24 mouse cellular contexts compared by ENCODE assay signal in the genomic region with DNA sequence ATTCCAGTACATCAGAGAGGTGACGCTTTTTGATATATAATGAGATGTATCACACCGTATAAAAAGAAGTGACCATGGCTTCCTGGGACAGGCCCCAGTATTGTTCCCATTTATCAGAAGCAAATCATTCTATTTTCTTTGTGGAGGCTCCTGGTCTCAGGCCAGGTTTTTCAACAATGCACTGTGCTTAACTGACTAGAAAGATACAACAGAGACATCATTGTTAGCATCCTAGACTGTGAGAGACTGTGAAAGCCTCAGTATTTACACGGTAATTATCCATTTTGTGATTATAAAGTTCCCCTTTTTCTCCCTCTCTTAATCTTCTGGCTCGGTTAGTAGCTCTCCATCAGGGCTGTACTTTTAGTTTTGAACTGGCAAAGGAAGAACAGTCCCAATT.
DNase-seq lines count a peak whose midpoint lies in the region; ATAC-seq and TF ChIP-seq lines count a peak whose summit lies in the region.
"Had no signal": no experiment of that assay in that cellular context is flagged by ENCODE, and none has a peak within 500 bp of the region (broad histone marks: within the 10 kb centered on the region; RNA-seq: fewer than 3 reads in every experiment).

No protein-coding gene starts in this region.

- no peak overlapping the region for H3K9ac ChIP-seq in forebrain, embryonic 12.5 days
- no peak overlapping the region for H3K9ac ChIP-seq in forebrain, embryonic 11.5 days (ENCODE audit: low read length)
- H3K9ac ChIP-seq in midbrain, embryonic 11.5 days (ENCODE audit: low read length) = no peak overlapping the region
- no peak overlapping the region for H3K9ac ChIP-seq in midbrain, postnatal 0 days (replicated peaks; ENCODE audit: low read length, poor library complexity, severe bottlenecking)
- H3K9ac ChIP-seq: embryonic facial prominence, embryonic 13.5 days; kidney, embryonic 15.5 days; liver, embryonic 13.5 days had no signal

- no peaks in the 10 kb centered on the region for H3K27me3 ChIP-seq in forebrain, embryonic 12.5 days
- H3K27me3 ChIP-seq in forebrain, embryonic 11.5 days (ENCODE audit: control insufficient read depth, insufficient read depth, low read length) = no peaks in the 10 kb centered on the region
- H3K27me3 ChIP-seq in midbrain, embryonic 11.5 days (ENCODE audit: control insufficient read depth, insufficient read depth, low read length) = no peaks in the 10 kb centered on the region
- no peaks in the 10 kb centered on the region for H3K27me3 ChIP-seq in midbrain, embryonic 10.5 days (ENCODE audit: low read depth, poor library complexity, severe bottlenecking)
- H3K27me3 ChIP-seq in midbrain, postnatal 0 days (ENCODE audit: insufficient read depth, low read length) = no peaks in the 10 kb centered on the region
- H3K27me3 ChIP-seq: embryonic facial prominence, embryonic 13.5 days; liver, embryonic 13.5 days had no signal

- H3K4me3 ChIP-seq in forebrain, embryonic 12.5 days (replicated peaks) = no peak overlapping the region
- H3K4me3 ChIP-seq in forebrain, embryonic 11.5 days (ENCODE audit: low read depth, low read length) = no peak overlapping the region
- H3K4me3 ChIP-seq in midbrain, embryonic 11.5 days (ENCODE audit: low read depth, low read length) = no peak overlapping the region
- no peak overlapping the region for H3K4me3 ChIP-seq in midbrain, embryonic 10.5 days
- H3K4me3 ChIP-seq in midbrain, postnatal 0 days (ENCODE audit: low read depth, low read length) = no peak overlapping the region
- H3K4me3 ChIP-seq: embryonic facial prominence, embryonic 13.5 days; erythroblast, embryonic 14.5 days; gastrocnemius, adult 2 months; kidney, embryonic 15.5 days; liver, embryonic 13.5 days had no signal

- no peaks in the 10 kb centered on the region for H3K9me3 ChIP-seq in forebrain, embryonic 12.5 days
- H3K9me3 ChIP-seq in forebrain, embryonic 11.5 days (ENCODE audit: control insufficient read depth, low read length) = no peaks in the 10 kb centered on the region
- H3K9me3 ChIP-seq in midbrain, embryonic 11.5 days (ENCODE audit: control insufficient read depth, low read length) = no peaks in the 10 kb centered on the region
- H3K9me3 ChIP-seq in midbrain, embryonic 10.5 days (replicated peaks) = no peaks in the 10 kb centered on the region
- no peaks in the 10 kb centered on the region for H3K9me3 ChIP-seq in midbrain, postnatal 0 days (ENCODE audit: low read length)
- H3K9me3 ChIP-seq: embryonic facial prominence, embryonic 13.5 days; kidney, embryonic 15.5 days; liver, embryonic 13.5 days had no signal

- no peak overlapping the region for H3K4me2 ChIP-seq in forebrain, embryonic 12.5 days
- no peak overlapping the region for H3K4me2 ChIP-seq in forebrain, embryonic 11.5 days (ENCODE audit: low read depth, low read length, severe bottlenecking)
- H3K4me2 ChIP-seq in midbrain, embryonic 11.5 days = no peak overlapping the region
- H3K4me2 ChIP-seq in midbrain, postnatal 0 days (ENCODE audit: low read depth, low read length, poor library complexity, severe bottlenecking) = no peak overlapping the region
- H3K4me2 ChIP-seq: embryonic facial prominence, embryonic 13.5 days; kidney, embryonic 15.5 days; liver, embryonic 13.5 days had no signal

- 37% methylated on average over 4 of the region's 4 CpGs for WGBS in forebrain, embryonic 12.5 days
- 41% methylated on average over 4 of the region's 4 CpGs for WGBS in forebrain, embryonic 11.5 days
- WGBS in midbrain, embryonic 11.5 days = 37% methylated on average over 4 of the region's 4 CpGs
- 55% methylated on average over 4 of the region's 4 CpGs for WGBS in midbrain, embryonic 10.5 days
- WGBS in midbrain, postnatal 0 days = 36% methylated on average over 4 of the region's 4 CpGs

- peak; percentile 30; the same call in 1 of the 2 replicates for ATAC-seq in forebrain, embryonic 12.5 days (ENCODE audit: low FRiP score)
- ATAC-seq in forebrain, embryonic 11.5 days (replicated peaks; ENCODE audit: low FRiP score) = no peak
- ATAC-seq in midbrain, embryonic 11.5 days (ENCODE audit: low FRiP score) = peak; percentile 50; the same call in 1 of the 2 replicates
- no peak for ATAC-seq in midbrain, postnatal 0 days (ENCODE audit: low FRiP score)
- ATAC-seq: hindbrain, embryonic 16.5 days; intestine, postnatal 0 days had no signal

- no peak for TF ChIP-seq CTCF in midbrain, postnatal 0 days (IDR thresholded peaks at IDR 0.05)

- no peak overlapping the region for H3K27ac ChIP-seq in forebrain, embryonic 12.5 days
- no peak overlapping the region for H3K27ac ChIP-seq in forebrain, embryonic 11.5 days (ENCODE audit: low read depth, low read length)
- no peak overlapping the region for H3K27ac ChIP-seq in midbrain, embryonic 11.5 days (ENCODE audit: low read depth, low read length)
- H3K27ac ChIP-seq in midbrain, embryonic 10.5 days (replicated peaks) = no peak overlapping the region
- no peak overlapping the region for H3K27ac ChIP-seq in midbrain, postnatal 0 days (ENCODE audit: low read depth, low read length)
- H3K27ac ChIP-seq: embryonic facial prominence, embryonic 13.5 days; gastrocnemius, adult 2 months; kidney, embryonic 15.5 days; liver, embryonic 13.5 days; stomach, postnatal 0 days had no signal

- H3K4me1 ChIP-seq in forebrain, embryonic 12.5 days = no peaks in the 10 kb centered on the region
- no peaks in the 10 kb centered on the region for H3K4me1 ChIP-seq in forebrain, embryonic 11.5 days (replicated peaks; ENCODE audit: control insufficient read depth, insufficient read depth, low read length)
- H3K4me1 ChIP-seq in midbrain, embryonic 11.5 days (ENCODE audit: control insufficient read depth, insufficient read depth, low read length) = no peaks in the 10 kb centered on the region
- H3K4me1 ChIP-seq in midbrain, embryonic 10.5 days = no peaks in the 10 kb centered on the region
- H3K4me1 ChIP-seq in midbrain, postnatal 0 days (ENCODE audit: insufficient read depth, low read length) = no peaks in the 10 kb centered on the region
- H3K4me1 ChIP-seq: embryonic facial prominence, embryonic 13.5 days; kidney, embryonic 15.5 days; liver, embryonic 13.5 days had no signal

- DNase-seq in forebrain, embryonic 11.5 days (ENCODE audit: low spot score) = no peak
- no peak for DNase-seq in midbrain, embryonic 11.5 days (ENCODE audit: low spot score, missing footprints)
- no peak for DNase-seq in midbrain, embryonic 10.5 days (ENCODE audit: low spot score)
- DNase-seq in mesoderm, embryonic 11.5 days (ENCODE audit: low read depth, low spot score) = peak; percentile 2
- peak; percentile 2 for DNase-seq in midbrain, postnatal 0 days (ENCODE audit: low spot score)
- DNase-seq in MN1 (ENCODE audit: low spot score) = no peak
- no peak for DNase-seq in cerebellum, adult 11-12 months
- DNase-seq: adrenal gland, postnatal 36 days; cerebellum, adult 18-20 months; cerebellum, postnatal 14 days; gastrocnemius, adult 2 months; kidney, postnatal 36 days; layer of hippocampus, adult 9-11 months; liver, embryonic 13.5 days; lung, adult 2 months; lung, postnatal 14 days; right cerebral cortex, postnatal 14 days had no signal

- no peaks in the 10 kb centered on the region for H3K36me3 ChIP-seq in forebrain, embryonic 12.5 days (replicated peaks)
- no peaks in the 10 kb centered on the region for H3K36me3 ChIP-seq in forebrain, embryonic 11.5 days (ENCODE audit: control insufficient read depth, insufficient read depth, low read length)
- no peaks in the 10 kb centered on the region for H3K36me3 ChIP-seq in midbrain, embryonic 11.5 days (ENCODE audit: control insufficient read depth, insufficient read depth, low read length)
- no peaks in the 10 kb centered on the region for H3K36me3 ChIP-seq in midbrain, embryonic 10.5 days
- H3K36me3 ChIP-seq in midbrain, postnatal 0 days (ENCODE audit: insufficient read depth, low read length) = no peaks in the 10 kb centered on the region
- H3K36me3 ChIP-seq: embryonic facial prominence, embryonic 13.5 days; kidney, embryonic 15.5 days; liver, embryonic 13.5 days had no signal

Comparison
In these comparisons a context has a peak if more than half of its experiments do, and no peak if none do; other contexts are left out.
1. ATAC-seq: peak in forebrain, embryonic 12.5 days (single experiment) and midbrain, embryonic 11.5 days (single experiment); none in forebrain, embryonic 11.5 days (single experiment) and midbrain, postnatal 0 days (single experiment).
2. DNase-seq: peak in mesoderm, embryonic 11.5 days (single experiment) and midbrain, postnatal 0 days (single experiment); none in forebrain, embryonic 11.5 days (single experiment), midbrain, embryonic 11.5 days (single experiment), midbrain, embryonic 10.5 days (single experiment), MN1 (single experiment) and cerebellum, adult 11-12 months (single experiment).